Mouse (Mus musculus) embryonic stem cell, embryonic (primary cell): ENCODE results near the gene Vmn2r58.
"Not testable (repeated sequence)": the region's sequence is repeated elsewhere in the genome, so short reads cannot be mapped to it uniquely, and the experiment has no call there.

Experiments used
- CTCF ChIA-PET, 4 experiments: fragments of 300-600 bp in 2 of 4; fragments of 350-600 bp in 2 of 4; sonication (Branson Sonifier 250); formaldehyde crosslinking; loops; one replicate each; lab custom pipeline; 2022; ENCODE audit warnings: inconsistent platforms in 2 of 4; lab: Charles Lee
- POLR2A ChIA-PET, 4 experiments: fragments of 300-600 bp in 2 of 4; fragments of 350-600 bp in 2 of 4; sonication (Branson Sonifier 250); formaldehyde crosslinking; loops; one replicate each; lab custom pipeline; 2022; ENCODE audit warnings: antibody characterized with exemption in 4 of 4, inconsistent platforms in 1 of 4; lab: Charles Lee

Gene Vmn2r58

GRCm38 (mm10) chr7:41872612-41873011 lies at the start of gene Vmn2r58:
TSS of gene Vmn2r58 (minus strand) at chr7:41872712.
- CTCF ChIA-PET, POLR2A ChIA-PET: not testable (repeated sequence)
